Mouse (Mus musculus): ENCODE results near the gene Rasgrf1. TPM values are rescaled to one million over a fixed set of nuclear protein-coding genes. Genes with fewer than 3 reads are reported as not detected.
A peak's percentile ranks its signal among the peaks of the same experiment; 100 is the strongest.

Gene Rasgrf1
- polyA plus RNA-seq (2017; shearing (Covaris generic)): under 1 TPM; 0.28 to 0.95 TPM

DNA sequence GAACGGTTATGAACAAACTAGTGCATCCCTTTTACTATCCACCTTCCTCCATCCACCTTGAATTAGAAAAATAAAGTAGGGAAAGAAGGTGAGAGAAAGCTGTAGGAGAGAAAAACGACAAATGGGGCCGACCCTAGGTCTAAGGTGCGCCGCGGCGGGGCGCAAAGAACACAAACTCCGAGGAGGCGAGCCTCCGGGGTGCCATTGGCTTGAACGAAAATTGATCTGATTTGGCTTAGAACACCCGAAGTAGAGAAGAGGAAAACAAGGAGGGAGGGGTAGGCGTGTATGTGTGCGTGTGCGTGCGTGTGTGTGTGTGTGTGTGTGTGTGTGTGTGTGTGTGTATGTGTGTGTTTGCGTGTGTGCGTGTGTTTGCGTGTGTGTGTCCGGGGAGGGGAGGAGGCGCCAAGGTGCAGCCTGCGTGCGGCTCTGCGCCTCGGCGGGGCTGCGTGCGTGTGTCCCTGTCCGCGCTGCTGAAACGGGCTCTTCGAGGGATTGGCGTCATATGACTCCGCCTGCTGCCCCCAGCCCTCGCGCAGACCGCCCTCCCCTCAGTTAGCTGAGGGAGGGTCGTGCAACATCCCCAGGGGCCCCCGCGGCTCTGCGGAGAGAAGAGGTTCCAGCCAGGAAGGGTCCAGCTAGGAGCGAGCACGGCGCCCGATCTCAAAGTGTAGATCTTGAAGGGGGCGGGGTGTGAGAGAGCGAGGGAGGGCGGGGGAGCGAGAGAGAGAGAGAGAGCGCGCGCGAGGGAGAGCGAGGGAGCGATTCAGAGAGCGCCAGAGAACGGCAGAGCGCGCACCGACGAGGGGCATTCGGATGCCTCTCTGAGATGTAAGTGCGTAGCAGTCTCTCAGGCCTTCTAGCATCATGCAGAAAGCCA lies at the start of gene Rasgrf1:
Gene Rasgrf1, plus strand, starts transcription at position 778 of the 880 bp plus-strand sequence.
- no peak for ATAC-seq

- ATAC-seq: no peak
Measured at GRCm38 (mm10) chr9:89860145-89860544, 49.6 kb upstream of the Rasgrf1 start.

GRCm38 (mm10) chr9:89860584-89860983 lies 49.1 kb upstream of the Rasgrf1 start:
- ATAC-seq: no peak

GRCm38 (mm10) chr9:89867141-89867540 lies 42.6 kb upstream of the Rasgrf1 start:
- no peak for ATAC-seq

DNA sequence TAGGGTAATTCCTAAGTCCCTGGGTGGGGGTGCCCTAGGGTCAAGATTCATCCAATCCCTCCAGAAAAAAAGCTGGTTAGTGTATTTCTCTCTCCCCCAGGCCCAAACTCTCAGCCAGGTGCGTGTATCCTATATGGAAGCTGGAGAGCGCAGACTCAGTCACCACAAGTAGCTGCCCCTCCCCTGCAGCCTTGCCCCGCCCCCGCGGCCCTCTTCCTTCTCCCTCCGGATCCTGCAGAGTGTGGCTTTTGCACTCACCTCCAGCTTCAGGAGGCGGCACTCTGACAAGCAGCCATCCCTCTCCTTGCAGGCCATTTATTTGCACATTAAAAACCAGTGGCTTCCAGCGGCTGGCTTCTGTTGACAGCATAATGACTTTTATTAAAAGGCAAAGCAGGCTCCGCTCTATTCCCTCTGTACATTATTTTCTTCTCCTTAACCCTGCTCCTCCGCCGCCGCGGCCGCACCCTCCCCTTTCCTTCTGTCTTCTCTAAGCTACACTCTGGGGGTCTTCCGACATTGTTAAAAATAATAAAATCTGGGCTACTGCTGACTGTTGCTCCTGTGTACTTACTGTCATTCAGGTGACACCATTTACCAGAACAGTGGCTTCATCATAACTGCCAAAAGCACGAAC lies 41.5 kb upstream of the Rasgrf1 start:
- no peak for ATAC-seq

GRCm38 (mm10) chr9:89869594-89869993 lies 40.1 kb upstream of the Rasgrf1 start:
- no peak for ATAC-seq

GRCm38 (mm10) chr9:89870531-89871150 lies 39.1 kb upstream of the Rasgrf1 start:
- ATAC-seq: no peak

DNA sequence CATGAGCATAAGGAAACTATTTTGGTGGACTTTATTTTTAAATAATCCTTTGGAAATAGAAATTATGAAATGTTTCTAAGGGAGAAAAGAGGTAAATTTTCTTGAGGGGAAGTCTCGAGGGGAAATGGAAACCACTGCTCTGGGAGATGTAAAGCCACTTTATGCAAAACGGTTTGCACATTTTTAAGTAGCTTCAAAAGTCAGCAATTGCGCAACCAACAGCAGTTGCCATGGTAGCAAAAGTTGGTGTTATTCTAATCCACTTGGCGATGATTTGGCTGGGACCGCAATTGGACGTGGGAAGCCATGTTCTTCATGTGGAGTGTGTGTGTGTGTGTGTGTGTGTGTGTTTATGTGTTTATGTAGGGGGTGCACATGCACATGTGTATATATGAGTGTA lies 37.6 kb upstream of the Rasgrf1 start:
- peak; percentile 51 for ATAC-seq

- peak; percentile 72 for ATAC-seq
Measured at GRCm38 (mm10) chr9:89874434-89874833, 35.3 kb upstream of the Rasgrf1 start.

DNA sequence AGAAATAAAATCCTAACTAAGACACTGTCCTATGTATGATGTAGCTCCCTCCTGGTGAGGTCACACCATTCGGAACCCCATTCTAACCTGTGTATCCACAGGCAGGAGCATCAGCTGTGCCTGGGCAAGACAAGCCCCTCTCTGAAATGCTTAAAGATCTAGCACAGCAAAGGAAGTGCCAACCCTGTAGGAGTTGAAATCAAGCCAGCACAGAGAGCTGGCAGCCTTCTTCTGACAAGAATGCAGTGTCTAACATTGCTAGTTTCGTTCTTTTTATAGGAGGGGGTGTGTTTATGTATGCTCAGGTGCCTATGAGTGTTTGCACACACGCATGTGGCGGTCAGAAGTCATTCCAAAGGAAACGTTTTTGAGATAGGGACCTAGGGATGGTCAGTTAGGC lies 34.2 kb upstream of the Rasgrf1 start:
- no peak for ATAC-seq

DNA sequence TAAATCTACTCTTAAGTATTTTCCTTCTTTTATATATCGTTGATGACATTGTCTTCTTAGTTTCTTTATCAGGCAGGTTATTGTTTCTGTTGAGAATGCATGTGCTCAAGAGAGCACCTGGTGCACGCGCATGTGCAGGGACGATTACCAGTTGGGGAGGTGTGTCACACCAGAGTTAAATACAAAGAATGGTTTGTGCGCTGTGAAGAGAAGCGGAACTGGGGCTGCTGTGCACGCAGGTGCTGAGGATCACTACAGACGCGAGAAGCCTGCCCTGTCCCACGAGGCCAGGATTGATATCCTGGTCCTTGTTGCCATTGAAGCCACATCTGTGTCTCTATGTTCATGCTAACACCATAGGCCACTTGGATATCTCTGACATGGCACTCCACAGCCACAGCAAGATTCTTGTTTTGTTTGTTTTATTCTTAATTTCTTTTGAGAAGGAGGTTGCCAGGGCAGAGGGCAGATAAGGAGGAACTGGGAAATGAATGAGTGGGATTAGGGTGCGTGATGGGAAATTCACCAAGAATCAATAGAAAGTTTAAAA lies 31.2 kb upstream of the Rasgrf1 start:
- no peak for ATAC-seq

GRCm38 (mm10) chr9:89879574-89879973 lies 30.1 kb upstream of the Rasgrf1 start:
- ATAC-seq: no peak

DNA sequence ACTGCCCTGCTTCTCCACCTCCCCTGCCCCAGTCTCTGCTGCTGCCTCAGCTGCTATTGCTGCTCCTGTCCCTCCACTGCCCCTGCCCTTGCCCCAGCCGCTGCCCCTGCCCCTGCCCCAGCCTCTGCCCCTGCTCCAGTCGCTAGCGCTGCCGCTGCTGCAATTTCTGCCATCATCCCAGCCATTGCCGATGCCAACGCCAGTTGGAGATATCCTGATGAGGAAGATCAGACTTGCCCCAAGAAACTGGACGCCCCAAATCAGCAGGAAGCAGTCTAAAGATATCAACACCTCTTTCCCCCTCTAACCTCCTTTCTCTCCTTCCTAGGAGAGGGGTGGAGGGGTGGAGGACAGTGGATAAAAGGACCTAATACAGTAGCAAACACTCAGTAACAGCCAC lies 28.2 kb upstream of the Rasgrf1 start:
- ATAC-seq: no peak

GRCm38 (mm10) chr9:89882583-89882982 lies 27.1 kb upstream of the Rasgrf1 start:
- ATAC-seq: no peak

DNA sequence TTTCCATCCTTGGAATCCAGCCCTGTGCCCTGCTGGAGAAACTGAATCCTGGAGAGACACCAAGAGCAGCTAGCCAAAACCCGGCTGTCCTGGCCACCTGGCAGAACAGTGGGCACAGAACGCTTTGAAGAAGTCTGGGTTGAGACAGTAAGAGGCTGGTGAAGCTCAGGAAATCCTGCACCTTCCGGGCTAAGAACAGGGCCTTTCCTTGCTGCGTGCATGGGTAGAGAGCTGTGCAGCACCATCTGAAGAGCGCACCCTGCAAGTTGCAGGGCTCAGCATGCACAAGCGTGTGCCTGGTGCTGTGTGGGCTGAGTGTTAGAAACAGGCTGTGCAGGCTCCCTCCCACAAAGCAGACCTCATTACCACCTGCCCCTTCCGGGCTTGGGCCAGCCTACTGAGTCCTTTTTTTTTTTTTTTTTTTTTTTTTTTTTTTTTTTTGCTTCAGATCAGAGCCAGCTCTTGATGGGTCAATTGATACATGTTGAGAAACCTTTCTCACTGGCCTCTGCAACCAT lies 23.9 kb upstream of the Rasgrf1 start:
- ATAC-seq: no peak

- ATAC-seq: no peak
Measured at GRCm38 (mm10) chr9:89891534-89892293, 18.0 kb upstream of the Rasgrf1 start.

DNA sequence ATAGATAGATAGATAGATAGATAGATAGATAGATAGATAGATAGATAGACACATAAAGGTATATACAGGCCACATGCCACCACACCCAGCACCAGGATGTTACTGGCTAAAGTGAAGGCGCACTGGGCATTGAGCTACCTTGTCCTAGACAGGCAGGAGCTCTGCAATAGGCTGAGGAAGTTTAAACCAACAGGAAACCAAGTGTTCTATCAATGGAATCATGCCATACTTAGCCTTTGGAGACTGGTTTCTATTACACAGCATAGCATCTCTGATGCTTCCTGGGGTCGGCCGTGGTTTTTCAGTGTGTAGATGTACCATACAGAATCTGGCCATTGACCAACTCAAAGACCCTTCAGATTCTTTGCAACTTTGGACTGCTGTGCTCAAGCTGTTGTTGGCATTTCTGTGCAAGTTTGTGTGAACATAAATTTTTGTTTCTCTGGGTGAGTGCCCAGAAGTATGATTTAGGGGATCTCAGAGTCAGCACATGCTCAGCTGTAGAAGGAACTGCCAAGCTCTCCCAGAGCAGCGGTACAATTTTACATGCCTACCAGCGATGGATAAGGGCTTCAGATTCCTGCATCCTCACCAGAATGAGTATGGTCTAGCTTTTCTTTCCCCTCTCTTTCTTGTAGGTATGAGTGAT lies 17.0 kb upstream of the Rasgrf1 start:
- ATAC-seq: no peak

DNA sequence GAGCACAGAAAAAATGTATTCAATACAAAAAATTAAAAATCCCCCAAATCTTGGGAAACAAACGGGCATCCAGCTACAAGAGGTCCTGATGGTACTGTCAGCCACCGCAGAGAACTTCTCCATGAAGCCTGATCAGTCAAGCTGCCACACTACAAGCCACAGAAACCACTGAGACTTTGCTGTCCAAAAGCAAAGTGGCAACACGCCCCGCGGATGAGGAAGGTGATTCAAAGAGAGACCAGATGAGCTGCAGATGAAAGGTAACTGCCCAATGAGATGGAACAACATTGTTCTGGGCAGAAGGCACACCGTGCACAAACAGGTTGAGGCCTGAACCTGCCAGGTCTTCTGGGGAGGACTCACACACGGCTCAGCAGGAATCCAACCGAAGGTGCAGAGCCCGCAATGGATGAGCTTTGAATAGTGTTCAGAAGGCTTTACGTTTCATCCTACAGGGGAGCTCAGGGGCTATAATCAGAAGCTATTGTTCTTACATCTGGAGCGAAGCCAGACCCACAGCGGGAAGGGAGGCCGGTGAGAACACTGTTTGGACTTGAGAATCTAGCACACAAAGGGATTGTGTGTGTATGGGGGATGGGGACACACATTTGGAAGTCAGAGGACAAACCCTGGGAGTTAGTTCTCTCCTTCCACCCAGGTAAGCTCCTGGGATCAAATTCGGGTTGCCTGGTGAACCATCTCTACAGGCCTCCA lies 9.4 kb upstream of the Rasgrf1 start:
- no peak for ATAC-seq

- ATAC-seq: no peak
Measured at GRCm38 (mm10) chr9:89901184-89901583, 8.5 kb upstream of the Rasgrf1 start.

DNA sequence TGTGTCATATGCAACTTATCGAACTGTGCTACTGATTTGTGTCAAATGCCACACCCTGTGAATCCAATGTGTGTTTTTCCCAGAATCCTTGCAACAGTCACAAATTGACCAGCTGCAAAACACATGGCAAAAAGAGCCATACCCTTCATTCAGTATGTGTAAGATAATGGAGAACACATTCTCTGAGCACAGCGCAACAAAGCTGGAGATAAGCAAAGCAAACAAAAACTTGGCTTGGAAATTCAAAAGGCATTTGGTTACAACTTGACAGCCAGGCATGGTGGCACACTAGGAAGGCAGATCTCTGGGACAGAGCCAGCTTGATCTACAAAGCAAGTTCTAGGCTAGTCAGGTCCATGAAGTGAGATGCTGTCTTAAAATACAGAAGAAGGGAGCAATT lies 6.9 kb upstream of the Rasgrf1 start:
- ATAC-seq: no peak

DNA sequence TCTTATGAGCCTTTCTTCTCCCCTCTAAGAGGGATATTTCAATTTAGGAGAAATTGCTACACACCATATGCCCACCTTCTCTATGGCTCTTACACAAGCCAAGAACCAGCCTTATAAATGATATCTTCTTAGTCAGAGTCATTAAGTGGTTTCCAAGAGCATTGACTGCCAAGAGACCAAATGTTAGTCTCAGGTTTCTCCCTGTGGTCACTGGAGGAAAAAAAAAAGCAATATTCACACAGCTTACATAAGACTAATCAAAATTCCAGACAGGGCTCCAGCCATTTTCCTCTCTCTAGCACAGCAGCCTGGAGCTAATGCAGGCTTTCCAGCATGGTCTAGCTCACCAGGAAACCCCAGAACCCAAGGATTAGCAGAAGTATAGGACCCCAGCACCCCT lies 3.1 kb upstream of the Rasgrf1 start:
- ATAC-seq: no peak
